Mouse (Mus musculus): ENCODE data around the gene Svs1.

Svs1 gene

GRCm38 (mm10) chr6:49011191-49011590 is 24.5 kb downstream of the Svs1 start:
- no peak for DNase-seq (ENCODE audit: low spot score in 2 of 2)

- no peak for DNase-seq (ENCODE audit: low spot score in 2 of 2)
Measured at GRCm38 (mm10) chr6:49013023-49013422, 26.4 kb downstream of the Svs1 start.

GRCm38 (mm10) chr6:49013458-49013857 is 26.8 kb downstream of the Svs1 start:
- no peak for DNase-seq (ENCODE audit: low spot score in 2 of 2)

- DNase-seq (ENCODE audit: low spot score in 2 of 2): no peak
Measured at GRCm38 (mm10) chr6:49017150-49017549, 30.5 kb downstream of the Svs1 start.

GRCm38 (mm10) chr6:49019341-49019740 is 32.7 kb downstream of the Svs1 start:
- DNase-seq (ENCODE audit: low spot score in 2 of 2): no peak

GRCm38 (mm10) chr6:49021141-49022012 is 34.7 kb downstream of the Svs1 start:
- no peak for DNase-seq (ENCODE audit: low spot score in 2 of 2)

DNA sequence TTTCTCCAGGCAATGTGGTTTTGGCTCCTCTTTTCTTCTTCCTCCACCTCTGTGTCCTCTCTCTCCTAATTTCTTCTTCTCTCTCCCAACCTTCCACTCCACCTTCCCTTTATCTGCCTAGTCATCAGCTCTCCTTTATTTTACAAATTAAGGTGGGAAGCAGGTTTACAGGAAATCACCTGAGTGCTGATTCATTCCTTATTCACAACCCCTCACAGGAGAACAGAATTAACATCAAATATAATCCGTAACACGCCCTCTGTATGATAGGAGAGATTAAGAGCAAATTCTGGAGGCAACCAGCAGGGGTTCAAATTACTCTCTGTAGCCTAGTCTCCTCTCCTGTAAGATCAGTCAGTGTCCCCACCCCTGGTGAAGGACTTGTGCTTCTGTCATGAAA is 35.7 kb downstream of the Svs1 start:
- DNase-seq (ENCODE audit: low spot score in 2 of 2): no peak

GRCm38 (mm10) chr6:49023315-49023714 is 36.7 kb downstream of the Svs1 start:
- no peak for DNase-seq (ENCODE audit: low spot score in 2 of 2)

GRCm38 (mm10) chr6:49025290-49025689 is 38.6 kb downstream of the Svs1 start:
- no peak for DNase-seq (ENCODE audit: low spot score in 2 of 2)

- DNase-seq (ENCODE audit: low spot score in 2 of 2): no peak
Measured at GRCm38 (mm10) chr6:49026496-49026895, 39.8 kb downstream of the Svs1 start.

DNA sequence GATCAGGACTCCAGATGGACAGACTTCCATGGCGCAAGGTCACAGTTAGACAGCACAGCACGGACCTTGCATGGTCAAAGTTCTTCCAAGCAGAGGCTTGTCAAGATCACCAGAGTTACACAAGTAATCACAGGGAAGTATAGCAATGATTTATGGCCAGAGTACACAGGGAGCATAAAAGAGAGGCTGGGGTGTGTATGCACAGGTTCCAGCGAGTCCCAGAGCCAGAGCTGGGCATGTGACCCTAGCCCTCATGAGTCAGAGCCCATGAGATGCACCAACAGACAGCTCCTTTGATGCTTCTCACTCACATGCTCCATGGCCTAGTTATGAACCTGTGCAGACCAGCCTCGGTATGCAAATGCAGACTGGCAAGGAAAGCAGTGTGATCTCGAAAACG is 41.4 kb downstream of the Svs1 start:
- DNase-seq (ENCODE audit: low spot score in 2 of 2): no peak

GRCm38 (mm10) chr6:49028708-49029107 is 42.0 kb downstream of the Svs1 start:
- DNase-seq (ENCODE audit: low spot score in 2 of 2): no peak

DNA sequence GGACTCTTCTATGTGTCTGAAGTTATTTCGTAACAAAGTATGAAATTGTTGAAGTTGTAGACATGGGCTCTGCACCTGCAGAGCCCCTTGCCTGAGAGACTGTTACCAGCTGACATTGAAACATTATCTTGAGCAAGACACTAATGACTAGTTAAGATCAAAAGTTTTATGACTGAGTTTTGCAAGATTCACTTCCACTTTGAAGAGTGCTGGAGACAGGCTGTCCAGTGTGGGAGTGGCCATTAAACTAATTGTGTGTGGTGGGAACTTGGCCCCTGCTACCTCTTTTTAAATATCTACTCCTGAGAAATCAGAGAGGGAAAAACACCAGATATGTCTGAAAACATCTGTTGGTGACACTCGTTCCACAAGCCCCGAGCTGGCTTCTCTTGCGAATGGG is 44.6 kb downstream of the Svs1 start:
- no peak for DNase-seq (ENCODE audit: low spot score in 2 of 2)

DNA sequence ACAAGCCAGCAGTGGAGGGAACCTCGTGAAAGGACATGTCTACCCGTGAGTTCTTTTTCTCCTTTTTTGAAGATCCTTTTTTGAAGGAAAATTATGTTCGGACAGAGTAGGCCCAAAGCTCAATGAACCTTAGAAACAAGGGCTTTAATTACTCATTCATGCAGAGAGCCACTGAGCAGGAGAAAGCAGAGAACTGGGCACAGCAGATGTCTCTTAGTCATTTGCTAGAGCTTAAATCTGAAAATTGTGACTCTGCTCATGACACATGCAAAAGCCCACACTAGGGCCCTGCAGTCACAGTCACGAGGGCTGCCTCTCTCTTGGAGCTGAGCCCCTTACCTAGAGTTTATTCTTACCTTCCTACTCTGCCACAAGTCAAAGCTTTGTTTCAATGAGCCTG is 46.1 kb downstream of the Svs1 start:
- DNase-seq (ENCODE audit: low spot score in 2 of 2): no peak

GRCm38 (mm10) chr6:49036275-49037267 is 49.9 kb downstream of the Svs1 start, which contains the start of gene Gpnmb:
Gene Gpnmb, plus strand, starts transcription at chr6:49036546.
- peak in 1 of 2 experiments; percentile 21 for DNase-seq (ENCODE audit: low spot score in 2 of 2)

- no peak for DNase-seq (ENCODE audit: low spot score in 2 of 2)
Measured at GRCm38 (mm10) chr6:49037268-49037662, 50.6 kb downstream of the Svs1 start.

- DNase-seq (ENCODE audit: low spot score in 2 of 2): peak; percentile 44 to 74
Measured at GRCm38 (mm10) chr6:49039470-49040180, 53.0 kb downstream of the Svs1 start.
